Mouse (Mus musculus) bone marrow, adult 2 months (tissue): ENCODE measurements around the gene Olfr31.

Experiments
- CTCF ChIP-seq: fragments of 200-500 bp; IDR thresholded peaks from 2 replicates; pipeline ENCODE4 v1.5.1; 2011; ENCODE audit warnings: low read length, control low read depth; ENCODE audit not compliant: control insufficient read depth, insufficient read depth
- POLR2A ChIP-seq: fragments of 200-500 bp; IDR thresholded peaks from 2 replicates; pipeline ENCODE4 v1.6.1; 2011; ENCODE audit warnings: low read depth, mild to moderate bottlenecking, control low read depth, low read length, borderline replicate concordance; ENCODE audit not compliant: control insufficient read depth

- TF ChIP-seq CTCF (no peak), POLR2A (no peak)
These were observed 30.0 kb downstream of the Olfr31 start for GRCm38 (mm10) chr14:14352606-14353005.
